Mouse (Mus musculus): ENCODE measurements around the gene Setd7.

Setd7 gene

DNA sequence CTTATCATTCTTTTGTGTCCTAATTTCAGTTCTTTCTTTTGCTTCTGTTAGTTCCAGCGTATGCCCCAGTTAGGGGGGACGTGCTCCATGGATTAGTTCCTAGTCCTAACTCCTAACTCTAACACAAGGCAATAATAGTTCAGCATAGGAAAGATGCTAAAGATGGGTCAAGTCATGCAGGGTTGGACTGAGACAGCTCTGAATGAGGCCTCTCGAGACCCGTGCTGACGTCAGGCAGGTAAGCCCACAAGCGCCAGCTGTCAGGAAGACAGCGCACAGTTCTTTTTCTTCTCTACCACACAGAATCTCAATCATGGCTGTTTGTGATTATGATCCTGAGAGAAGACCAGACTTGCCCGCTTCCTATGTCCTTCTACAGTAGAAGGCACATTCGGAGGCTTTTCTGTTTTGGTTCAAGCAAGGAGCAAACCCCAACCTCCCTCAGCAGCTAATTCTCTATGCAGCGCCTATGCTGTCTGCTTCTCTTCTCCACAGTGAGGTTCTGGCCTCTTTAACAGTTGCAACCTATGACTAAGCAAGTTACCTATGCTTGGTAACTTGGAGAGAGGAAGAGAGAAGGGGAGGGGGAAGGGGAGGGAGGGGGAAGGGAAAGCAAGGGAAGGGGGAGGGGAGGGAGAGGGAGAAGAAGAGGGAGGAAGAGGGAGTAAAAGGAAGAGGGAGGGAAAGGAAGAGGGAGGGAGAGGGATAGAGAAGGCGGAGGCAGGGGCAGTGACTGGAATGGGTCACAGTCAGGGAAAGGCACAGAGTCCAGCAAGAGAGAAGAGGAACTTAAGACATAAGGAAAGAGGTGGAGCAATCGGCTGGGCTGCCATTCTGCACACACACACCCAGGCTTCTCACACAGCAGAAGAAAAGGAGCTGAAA lies 42.6 kb downstream of the Setd7 start:
- peak; percentile 32 for DNase-seq (ENCODE audit: low read depth)

DNA sequence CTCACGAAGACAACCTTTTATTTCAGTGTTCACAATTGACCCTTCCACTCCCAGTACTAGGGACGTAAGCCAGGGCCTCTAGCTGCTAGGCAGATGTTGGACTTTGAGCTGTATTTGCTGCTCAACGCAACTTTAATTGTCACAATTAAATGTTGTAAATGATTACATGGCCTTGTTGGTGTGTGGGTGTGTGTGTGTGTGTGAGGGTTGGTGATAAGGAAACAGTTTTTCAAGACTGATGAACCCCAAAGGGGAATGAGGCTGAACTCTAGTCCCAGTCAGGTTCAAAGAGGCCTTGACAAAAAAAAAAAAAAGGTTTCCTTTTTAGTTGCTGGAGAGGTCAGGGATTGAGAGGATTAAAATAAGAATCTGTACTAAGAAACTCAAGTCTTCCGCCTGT lies 43.2 kb downstream of the Setd7 start:
- no peak for DNase-seq (ENCODE audit: low read depth)

DNA sequence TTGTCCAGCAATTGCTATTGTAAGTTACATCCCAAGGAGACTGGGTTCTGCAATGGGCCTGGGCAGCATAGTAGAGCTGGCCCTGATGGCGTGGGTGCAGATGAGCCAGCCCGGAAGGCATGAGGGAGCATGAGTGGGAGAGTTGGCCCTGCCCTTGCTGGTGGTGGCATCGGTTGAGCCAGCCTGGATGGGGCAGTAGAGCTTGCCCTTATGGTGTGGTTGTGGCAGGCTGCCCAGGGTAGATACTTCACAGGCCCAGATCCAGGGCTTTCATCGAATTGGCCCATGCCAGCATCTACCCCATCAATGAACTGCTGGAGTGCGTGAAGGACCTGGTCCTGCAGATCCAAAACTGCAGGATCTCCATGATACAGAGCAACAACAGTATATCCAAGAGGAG lies 48.7 kb downstream of the Setd7 start:
- no peak for DNase-seq (ENCODE audit: low read depth)

DNA sequence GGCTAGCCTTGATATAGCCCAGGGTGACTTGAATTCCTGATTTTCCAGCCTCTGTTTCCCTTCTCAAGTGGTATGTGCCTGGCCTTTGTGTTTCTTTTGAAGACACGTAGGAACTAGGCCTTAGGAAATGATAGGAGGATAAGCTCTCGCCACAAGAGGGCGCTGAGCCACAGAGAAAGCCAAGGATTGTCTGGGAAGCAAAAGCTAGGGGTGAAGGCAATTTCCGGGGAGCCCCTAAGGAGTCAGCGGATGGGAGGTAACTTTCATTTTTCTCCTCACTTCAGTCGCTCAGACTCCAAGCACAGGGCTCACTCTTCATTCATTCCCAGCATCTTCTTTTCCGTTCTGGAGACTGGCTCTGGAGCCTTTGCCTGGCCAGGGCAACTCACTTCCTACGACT lies 49.8 kb downstream of the Setd7 start:
- peak; percentile 81 for DNase-seq (ENCODE audit: low read depth)

DNA sequence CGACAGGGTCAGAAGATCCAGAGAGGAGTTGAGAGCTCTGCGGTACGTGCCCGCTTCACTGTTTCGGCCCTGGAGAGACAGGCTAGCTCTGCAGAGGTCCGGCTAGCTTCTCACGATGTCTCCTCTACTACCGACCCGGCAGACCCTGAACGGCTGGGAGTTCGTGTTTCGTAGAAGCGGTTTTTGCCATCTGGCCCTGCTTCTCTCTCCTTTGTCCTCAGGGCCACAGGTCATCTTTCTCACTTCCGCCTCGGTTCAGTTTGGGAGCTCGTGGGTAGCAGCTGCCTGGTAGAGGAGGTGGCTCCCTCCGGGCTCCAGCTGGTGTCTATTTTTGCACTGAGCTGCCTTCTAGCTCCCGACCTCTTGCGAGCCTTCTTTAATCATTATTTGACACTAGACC lies 55.2 kb downstream of the Setd7 start:
- DNase-seq (ENCODE audit: low read depth), result no peak

DNA sequence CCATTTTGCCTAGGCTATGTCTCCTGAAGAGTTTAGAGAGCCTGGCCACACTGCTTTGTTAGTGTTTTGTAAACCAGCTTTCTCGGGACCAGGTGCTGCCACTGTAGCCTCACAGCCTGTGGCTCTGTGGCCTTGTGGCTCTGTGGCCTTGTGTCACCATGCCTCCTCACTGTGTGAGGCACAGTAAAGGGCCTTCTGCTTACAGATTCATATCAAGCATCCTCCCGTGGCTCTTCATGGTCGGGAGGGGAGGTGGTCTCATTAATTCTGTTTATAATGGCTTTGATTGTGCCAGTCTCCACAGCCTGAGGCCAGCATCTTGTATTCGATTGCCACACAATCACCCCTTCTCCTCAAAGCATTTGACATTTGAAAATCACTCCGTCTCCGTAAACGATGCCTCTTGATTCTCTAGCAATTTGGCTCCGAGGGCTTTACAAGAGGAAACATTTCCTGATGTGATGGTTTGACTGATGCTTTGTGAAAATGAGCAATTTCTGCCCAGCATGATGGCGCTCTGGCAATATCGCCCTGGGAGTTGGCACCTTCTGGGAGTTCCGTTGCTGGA lies 56.2 kb downstream of the Setd7 start:
- DNase-seq (ENCODE audit: low read depth), result no peak

DNA sequence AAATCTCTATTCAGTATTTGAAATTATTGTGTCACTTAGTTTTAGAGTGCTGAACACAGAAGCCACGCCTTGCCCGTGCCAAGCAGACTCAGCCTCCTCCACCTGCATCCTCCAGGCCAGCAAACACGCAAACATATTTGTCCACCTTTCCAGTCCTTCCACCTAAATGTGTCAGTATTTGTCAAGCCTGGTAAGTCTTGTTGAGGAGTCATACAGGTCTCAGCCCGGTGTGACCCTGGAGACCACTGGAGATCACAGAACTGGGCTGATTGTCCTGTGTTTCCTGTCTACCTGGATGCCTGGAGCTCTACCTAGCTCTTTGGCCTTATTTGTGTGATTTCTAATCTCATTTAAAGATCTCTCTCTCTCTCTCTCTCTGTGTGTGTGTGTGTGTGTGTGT lies 60.8 kb downstream of the Setd7 start:
- DNase-seq (ENCODE audit: low read depth), result no peak

DNA sequence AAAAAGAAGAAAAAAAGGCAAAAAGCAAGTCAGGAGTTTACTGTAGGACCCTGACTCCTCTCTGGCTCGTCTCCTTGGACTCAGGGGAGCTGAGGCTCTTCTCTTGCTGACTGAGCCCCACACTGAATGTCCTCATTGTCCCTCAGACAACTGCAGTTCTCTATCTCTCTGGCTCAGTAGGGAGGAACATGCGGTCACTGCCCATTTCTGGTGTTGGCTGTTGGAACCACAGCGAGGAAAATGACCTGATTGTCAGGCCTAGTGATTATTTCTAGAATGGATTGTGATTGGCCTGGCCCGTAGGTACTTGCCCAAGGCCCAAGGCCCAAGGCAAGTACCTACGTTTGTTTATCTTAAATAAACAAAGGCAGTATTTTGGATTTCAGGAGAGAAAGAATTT lies 62.0 kb downstream of the Setd7 start:
- no peak for DNase-seq (ENCODE audit: low read depth)

DNA sequence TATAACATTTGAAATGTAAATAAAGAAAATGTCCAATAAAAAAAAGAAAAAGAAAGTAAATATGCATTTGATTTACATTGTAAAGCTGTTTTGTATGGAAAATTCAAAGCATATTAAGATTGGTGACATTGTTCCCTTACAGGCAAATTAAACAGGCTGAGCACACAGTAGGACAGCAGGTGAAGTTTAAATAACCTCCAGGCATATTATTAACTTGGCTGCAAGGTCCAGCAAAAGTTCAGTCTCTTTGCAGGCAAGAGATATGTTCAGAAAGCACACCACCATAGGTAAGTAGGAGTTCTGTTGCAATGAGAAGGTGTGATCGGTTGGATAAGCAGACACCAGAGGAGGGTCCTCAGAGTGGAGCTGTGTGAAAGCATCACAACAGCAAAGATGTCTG lies 62.7 kb downstream of the Setd7 start:
- DNase-seq (ENCODE audit: low read depth), result no peak

DNA sequence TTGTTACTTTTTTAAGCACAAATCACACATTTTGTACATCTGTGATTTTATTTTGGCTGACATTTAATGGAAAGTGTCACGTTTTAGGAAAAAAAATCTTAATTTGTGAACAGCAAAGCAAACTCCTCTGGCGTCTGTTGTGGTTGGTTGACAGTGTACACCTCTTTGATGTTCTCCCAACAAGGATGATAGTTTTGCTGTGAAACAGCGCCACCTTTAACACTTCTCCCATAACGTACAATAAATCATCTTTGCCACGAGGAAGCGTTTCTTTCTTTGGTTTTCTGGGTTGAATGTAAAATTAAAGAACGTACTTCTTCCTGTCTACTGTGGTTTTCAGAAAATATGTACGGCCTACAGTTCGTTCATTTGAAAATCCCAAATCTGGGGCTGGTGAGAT lies 65.0 kb downstream of the Setd7 start:
- DNase-seq (ENCODE audit: low read depth), result no peak

DNA sequence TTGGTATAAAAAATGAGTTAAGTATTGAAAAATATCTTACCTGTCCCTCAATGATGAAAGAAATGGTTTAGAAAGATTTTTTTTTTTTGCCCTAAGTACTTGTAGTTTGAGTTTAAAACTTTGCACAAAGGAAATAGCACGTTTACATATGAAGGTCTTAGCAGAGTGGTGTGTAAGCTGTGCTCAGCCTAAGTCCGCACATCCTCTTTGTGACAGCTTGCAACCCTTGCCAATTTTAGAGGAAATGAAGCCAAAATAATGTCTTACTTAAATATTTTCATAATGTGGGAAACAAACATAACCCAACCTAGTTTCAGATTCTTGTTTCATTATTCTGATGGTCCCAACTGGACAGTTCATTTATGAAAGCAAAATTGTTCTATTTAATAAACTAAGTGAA lies 66.2 kb downstream of the Setd7 start:
- DNase-seq (ENCODE audit: low read depth), result no peak

DNA sequence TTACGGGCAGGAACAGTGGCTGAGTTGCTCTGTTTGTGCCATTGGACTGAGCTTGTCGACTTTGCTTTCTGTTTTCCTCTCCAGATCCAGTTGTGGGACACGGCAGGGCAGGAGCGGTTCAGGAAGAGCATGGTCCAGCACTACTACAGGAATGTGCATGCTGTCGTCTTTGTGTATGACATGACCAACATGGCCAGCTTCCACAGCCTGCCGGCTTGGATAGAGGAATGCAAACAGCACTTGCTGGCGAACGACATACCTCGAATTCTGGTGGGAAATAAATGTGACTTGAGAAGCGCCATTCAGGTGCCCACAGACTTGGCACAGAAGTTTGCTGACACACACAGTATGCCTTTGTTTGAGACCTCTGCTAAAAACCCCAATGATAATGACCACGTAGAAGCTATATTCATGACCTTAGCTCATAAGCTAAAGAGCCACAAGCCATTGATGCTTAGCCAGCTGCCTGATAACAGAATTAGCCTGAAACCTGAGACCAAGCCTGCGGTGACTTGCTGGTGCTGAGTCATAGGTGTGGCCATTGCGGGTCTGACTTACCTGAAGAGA lies 67.3 kb downstream of the Setd7 start:
- DNase-seq (ENCODE audit: low read depth), result no peak

DNA sequence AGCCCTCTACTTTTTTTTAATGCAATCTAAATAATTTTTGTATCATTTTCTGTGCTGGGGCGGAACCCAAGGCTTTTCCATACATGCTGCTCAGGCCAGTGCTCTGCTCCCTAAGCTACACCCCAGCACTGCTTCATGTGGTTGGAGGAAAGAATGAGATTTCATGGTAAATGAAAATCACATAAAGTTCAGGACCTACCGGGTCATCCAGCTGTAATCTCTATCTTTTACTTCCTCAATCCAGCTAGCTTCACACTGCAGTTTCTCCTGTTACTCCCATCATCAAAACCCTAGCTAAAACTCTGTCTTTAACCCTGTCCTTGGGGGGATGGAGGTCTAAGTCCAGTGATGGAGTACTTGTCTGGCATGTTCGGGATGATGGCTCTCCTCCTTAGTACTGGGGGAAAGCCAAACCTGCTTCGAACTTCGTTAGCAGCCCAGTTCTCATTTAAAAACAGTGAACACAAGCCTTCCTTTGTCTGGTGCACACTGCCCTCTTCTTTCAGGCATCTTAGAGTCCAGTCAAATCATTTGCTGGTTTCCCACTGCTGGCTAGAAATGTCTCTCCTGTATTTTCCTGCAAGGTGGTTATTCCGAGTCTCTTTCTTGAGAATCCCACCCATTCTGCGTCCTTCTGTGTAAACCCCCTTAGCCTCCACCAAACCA lies 70.5 kb downstream of the Setd7 start:
- DNase-seq (ENCODE audit: low read depth), result no peak

DNA sequence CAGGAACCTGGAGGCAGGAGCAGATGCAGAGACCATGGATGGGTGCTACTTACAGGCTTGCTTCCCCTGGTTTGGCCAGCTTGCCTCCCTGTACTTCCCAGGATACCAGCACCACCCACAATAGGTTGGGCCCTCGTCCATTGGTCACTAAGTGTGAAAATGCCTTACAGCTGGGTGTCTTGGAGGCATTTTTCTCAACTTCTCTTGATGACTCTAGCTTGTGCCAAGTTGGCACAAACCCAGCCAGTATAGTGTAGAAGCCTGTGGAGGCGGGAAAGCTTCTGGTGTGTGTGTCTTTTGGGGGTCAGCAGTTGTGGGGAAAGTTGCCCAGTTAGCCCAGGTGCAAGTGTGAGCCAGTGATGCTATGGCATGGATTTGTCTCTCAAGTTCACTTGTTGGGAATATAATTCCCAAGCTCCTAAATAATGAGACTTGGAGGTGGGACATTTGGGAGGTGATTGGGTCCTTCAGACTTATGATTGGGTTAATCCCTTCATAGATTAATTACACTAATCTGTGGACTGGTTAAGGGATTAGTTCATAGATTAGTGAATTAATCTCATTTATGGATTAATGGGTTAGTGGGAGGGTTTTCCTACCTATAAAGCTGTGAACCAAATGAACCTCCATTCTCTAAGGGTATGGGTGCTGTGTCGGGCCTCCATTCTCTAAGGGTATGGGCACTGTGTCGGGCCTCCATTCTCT lies 74.0 kb downstream of the Setd7 start:
- no peak for DNase-seq (ENCODE audit: low read depth)

DNA sequence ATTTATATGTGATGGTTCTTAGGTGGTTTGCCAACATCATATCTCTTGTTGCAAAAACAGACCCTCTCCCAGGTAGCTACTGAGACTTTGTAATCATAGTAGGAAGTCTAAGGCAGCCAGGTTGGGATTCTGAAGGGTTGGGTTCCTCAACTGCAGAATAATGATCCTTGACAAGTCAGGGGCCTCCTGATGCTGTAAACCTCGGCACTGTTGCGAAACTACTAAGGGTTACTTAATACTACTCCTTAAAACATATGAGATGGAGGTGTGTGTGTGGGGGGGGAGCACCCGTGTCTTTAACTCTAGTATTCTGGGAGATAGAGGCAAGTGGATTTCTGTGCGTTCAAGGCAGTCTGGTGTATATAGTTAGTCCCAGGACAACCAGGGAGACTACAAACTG lies 75.3 kb downstream of the Setd7 start:
- no peak for DNase-seq (ENCODE audit: low read depth)

DNA sequence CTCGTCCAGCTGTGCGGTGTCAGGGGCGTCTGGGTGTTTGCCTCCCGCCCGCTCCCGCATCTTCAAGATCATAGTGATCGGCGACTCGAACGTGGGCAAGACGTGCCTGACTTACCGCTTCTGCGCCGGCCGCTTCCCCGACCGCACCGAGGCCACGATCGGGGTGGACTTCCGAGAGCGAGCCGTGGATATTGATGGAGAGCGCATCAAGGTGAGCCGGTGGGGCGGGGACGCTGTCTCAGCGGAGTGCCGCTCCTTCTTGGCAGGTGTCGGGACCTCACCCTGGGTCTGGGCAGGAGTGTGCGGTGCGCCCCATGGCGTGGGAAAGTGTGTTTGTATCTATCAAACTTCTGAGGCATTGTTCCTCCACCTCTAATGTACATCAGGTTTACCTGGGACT lies 76.3 kb downstream of the Setd7 start:
- DNase-seq (ENCODE audit: low read depth), result no peak

DNA sequence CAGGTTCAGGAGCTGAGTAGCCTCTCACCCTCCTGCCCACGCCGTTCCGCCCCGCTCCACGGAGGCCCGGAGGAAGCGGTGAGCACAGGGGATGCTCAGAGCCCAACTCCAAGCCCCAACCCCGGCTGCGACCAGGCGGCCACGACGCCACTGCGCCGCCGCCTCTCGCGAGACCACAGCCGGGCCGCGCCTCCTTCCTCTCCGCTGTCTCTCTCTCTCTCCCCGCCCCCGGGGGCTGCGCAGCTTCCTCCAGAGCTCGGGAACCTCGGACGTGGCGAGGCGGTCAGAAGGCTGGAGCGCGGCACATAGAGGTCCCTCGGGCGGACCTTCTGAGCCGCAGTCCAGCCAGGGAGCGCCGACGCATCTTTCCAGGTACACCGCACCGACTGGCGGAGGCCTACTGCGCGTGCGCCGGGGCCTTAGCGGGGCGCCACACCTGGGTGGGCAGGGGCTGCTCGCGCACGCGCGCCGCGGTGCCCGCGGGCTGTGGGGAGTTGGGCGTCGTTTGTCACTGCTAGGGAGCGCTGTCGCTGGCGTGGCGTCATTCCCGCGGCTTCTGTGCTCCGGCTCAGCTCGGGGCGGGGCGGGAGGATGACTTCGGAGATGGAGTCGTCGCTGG lies 76.8 kb downstream of the Setd7 start, which contains the start of gene Rab33b:
Gene Rab33b, plus strand, starts transcription at position 180 of the 619 bp plus-strand sequence.
- peak; percentile 91 for DNase-seq (ENCODE audit: low read depth)

DNA sequence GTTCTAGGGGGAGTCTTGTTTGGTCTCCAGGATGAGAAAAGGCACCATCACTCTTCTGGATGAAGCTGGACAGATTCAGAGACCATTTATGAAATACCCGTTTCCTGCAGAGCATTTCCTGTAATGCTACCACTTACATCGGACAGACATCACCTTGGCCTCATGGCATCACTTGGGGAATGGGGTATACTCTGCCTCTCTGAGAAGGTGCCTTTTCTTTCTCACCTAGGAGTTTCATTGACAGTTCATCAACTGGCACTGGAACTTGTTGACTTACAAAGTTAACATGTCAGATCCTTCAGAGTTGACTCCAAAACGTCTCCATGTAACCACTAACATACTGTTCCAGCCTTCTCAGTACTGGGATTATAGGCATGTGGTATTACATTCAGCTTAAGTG lies 77.9 kb downstream of the Setd7 start:
- no peak for DNase-seq (ENCODE audit: low read depth)

DNA sequence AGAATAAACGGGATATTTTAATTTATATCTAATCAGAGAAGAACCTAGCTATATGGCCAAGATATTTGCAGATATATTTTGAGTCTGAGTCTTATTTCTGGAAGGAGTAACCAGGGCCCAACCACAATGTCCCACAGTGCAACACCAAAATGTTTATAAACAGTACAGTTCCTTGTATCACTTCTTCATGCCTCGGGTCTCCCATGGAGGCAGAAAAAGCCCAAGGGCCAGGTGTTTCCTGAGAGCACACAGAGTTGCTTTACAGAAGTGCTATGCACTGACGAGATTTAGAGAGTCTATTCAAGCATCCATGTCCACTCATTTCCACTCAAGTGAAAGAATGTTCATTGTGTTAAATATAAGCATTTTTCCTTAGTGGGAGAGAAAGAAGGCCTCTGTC lies 78.8 kb downstream of the Setd7 start:
- no peak for DNase-seq (ENCODE audit: low read depth)

DNA sequence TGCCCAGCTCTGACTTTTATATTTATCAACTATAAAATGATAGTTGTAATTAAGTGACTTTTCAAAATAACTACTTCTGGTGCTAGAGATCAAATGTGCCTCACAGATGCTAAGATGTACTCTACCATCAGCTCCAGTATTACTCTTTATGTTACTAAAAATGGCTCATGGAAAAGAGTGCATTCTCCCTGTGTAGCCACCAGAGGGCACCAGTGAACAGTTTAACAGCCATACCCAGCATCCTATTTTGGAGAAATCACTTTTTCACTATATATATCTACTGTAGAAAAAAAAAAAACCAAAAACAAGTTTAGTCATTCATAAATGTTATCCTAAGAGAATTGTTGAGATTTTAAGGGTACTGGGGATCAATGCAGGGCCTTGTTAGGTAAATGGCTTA lies 79.6 kb downstream of the Setd7 start:
- peak; percentile 60 for DNase-seq (ENCODE audit: low read depth)

DNA sequence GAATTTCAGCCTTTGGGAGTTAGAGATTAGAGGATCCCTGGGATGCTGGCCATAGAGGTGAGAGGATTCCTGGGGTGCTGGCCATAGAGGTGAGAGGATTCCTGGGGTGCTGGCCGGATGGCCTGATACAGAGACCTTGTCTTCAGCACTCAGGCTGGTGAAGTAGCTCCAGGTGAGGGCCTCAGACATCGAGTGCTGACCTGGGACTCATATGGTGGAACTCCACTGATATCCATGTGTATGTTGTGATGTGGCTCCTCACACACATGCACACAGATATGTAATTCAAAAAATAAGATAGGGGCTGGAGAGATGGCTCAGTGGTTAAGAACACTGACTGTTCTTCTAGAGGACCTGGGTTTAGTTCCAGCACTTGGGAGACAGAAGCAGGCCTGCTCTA lies 80.8 kb downstream of the Setd7 start:
- DNase-seq (ENCODE audit: low read depth), result no peak

DNA sequence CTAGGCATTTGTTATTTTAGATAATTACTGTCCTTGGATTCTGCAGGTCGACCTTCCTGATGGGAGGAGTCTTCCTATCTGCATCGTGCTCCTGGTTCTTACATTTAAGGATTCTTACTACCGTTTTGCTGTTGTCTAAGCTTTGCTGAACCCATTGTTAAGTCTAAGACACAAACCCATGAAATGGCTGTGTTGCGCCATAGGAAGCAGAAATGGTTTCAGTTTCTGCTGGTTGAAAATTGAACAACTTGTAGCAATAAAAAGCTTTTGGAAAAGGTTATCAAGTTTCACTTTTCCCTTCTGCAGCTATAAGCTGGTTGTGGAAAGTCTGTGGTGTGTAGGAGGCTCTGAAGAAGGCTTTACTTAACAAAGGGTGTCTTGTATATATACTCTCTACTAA lies 85.0 kb downstream of the Setd7 start:
- no peak for DNase-seq (ENCODE audit: low read depth)

Data from c-Kit-positive CD71-negative TER-119-negative erythroid progenitor cells, embryonic 14.5 days (primary cell).